Mouse (Mus musculus) kidney, embryonic 16.5 days (tissue): Measurements from ENCODE around the gene Aff2. TPM values are rescaled to one million over a fixed set of nuclear protein-coding genes. Genes with fewer than 3 reads are reported as not detected.

Source experiments
- ATAC-seq: fragments of 200-750 bp; cut with Nextera tagmentation; 2 replicates; pipeline ENCODE4 v1.8.0; 2017; ENCODE audit warnings: moderate TSS enrichment; ENCODE audit not compliant: low FRiP score, low TSS enrichment
- H3K27ac ChIP-seq: fragments of 300-500 bp; sonication (generic); 2 replicates; pipeline ENCODE4 v1.5.1; 2014; ENCODE audit warnings: low read length
- H3K27me3 ChIP-seq: fragments of 300-500 bp; sonication (generic); 2 replicates; pipeline ENCODE4 v1.6.1; 2014; ENCODE audit warnings: low read length, control low read depth, mixed read lengths; ENCODE audit not compliant: insufficient read depth
- H3K36me3 ChIP-seq: fragments of 300-500 bp; sonication (generic); 2 replicates; pipeline ENCODE4 v1.6.1; 2014; ENCODE audit warnings: low read length, control low read depth, mixed read lengths; ENCODE audit not compliant: insufficient read depth
- H3K4me1 ChIP-seq: fragments of 300-500 bp; sonication (generic); 2 replicates; pipeline ENCODE4 v1.6.1; 2014; ENCODE audit warnings: low read length, control low read depth, mixed read lengths; ENCODE audit not compliant: insufficient read depth
- H3K4me2 ChIP-seq: fragments of 300-500 bp; sonication (generic); replicated peaks from 2 replicates; pipeline ENCODE4 v1.6.1; 2014; ENCODE audit warnings: low read depth, low read length
- H3K4me3 ChIP-seq: fragments of 300-500 bp; sonication (generic); 2 replicates; pipeline ENCODE4 v1.5.1; 2014; ENCODE audit warnings: mild to moderate bottlenecking, low read length
- H3K9ac ChIP-seq: fragments of 300-500 bp; sonication (generic); replicated peaks from 2 replicates; pipeline ENCODE4 v1.6.1; 2014; ENCODE audit warnings: low read length
- H3K9me3 ChIP-seq: fragments of 300-500 bp; sonication (generic); 2 replicates; pipeline ENCODE4 v1.6.1; 2016; ENCODE audit warnings: low read length, control low read depth
- WGBS: fragments of 180-500 bp; shearing (Covaris S2); extraction: QIAGEN DNeasy Blood & Tissue Kit; methylation state at CpG from one replicate; pipeline ENCODE4 v1.1.7; 2014; 5-methylcytosine and 5-hydroxymethylcytosine counted together
- polyA plus RNA-seq: library from polyadenylated mRNA; unstranded; fragments of >200 nt; fragmentation: Nextera tagmentation; extraction: Ambion mirVana; gene quantifications from 2 replicates; pipeline ENCODE4 v1.2.1, GENCODE M21; 2015

Aff2 gene
- polyA plus RNA-seq, 1 experiment from 2014 or later = 0.91 TPM

GRCm38 (mm10) chrX:69675691-69676090 is 315.6 kb downstream of the Aff2 start:
- Histone ChIP-seq H3K27ac (no peak overlapping the region), H3K4me2 (no peak overlapping the region), H3K36me3 (no peaks in the 10 kb centered on the region), H3K4me1 (no peaks in the 10 kb centered on the region), H3K9me3 (no peaks in the 10 kb centered on the region), H3K4me3 (no peak overlapping the region), H3K9ac (no peak overlapping the region), H3K27me3 (no peaks in the 10 kb centered on the region)
- no peak for ATAC-seq
- 88% methylated on average over 1 of the region's 1 CpGs for WGBS

GRCm38 (mm10) chrX:69698840-69699239 is 338.7 kb downstream of the Aff2 start:
- WGBS = 65% methylated on average over 4 of the region's 4 CpGs
- no peak overlapping the region for H3K4me2 ChIP-seq
- ATAC-seq = no peak
- no peaks in the 10 kb centered on the region for H3K4me1 ChIP-seq
- no peaks in the 10 kb centered on the region for H3K36me3 ChIP-seq
- no peaks in the 10 kb centered on the region for H3K27me3 ChIP-seq
- no peak overlapping the region for H3K4me3 ChIP-seq
- H3K9me3 ChIP-seq = no peaks in the 10 kb centered on the region
- H3K27ac ChIP-seq = no peak overlapping the region
- no peak overlapping the region for H3K9ac ChIP-seq

GRCm38 (mm10) chrX:69738972-69739371 is 378.9 kb downstream of the Aff2 start:
- no peaks in the 10 kb centered on the region for H3K4me1 ChIP-seq
- no peaks in the 10 kb centered on the region for H3K27me3 ChIP-seq
- H3K36me3 ChIP-seq = no peaks in the 10 kb centered on the region
- no peak overlapping the region for H3K9ac ChIP-seq
- H3K4me2 ChIP-seq = no peak overlapping the region
- 50% methylated on average over 3 of the region's 3 CpGs for WGBS
- no peaks in the 10 kb centered on the region for H3K9me3 ChIP-seq
- no peak for ATAC-seq
- H3K27ac ChIP-seq = no peak overlapping the region
- H3K4me3 ChIP-seq = no peak overlapping the region

- Histone ChIP-seq H3K9me3 (no peaks in the 10 kb centered on the region), H3K9ac (no peak overlapping the region), H3K27ac (no peak overlapping the region), H3K27me3 (no peaks in the 10 kb centered on the region; the same call in 1 of the 2 replicates), H3K36me3 (no peaks in the 10 kb centered on the region), H3K4me1 (no peaks in the 10 kb centered on the region), H3K4me2 (no peak overlapping the region), H3K4me3 (no peak overlapping the region)
- WGBS = 62% methylated on average over 3 of the region's 3 CpGs
- no peak for ATAC-seq
These were observed 385.0 kb downstream of the Aff2 start for GRCm38 (mm10) chrX:69744962-69745597.

- Histone ChIP-seq H3K27ac (no peak overlapping the region), H3K4me1 (no peaks in the 10 kb centered on the region), H3K9me3 (no peaks in the 10 kb centered on the region), H3K27me3 (no peaks in the 10 kb centered on the region; the same call in 1 of the 2 replicates), H3K36me3 (no peaks in the 10 kb centered on the region), H3K4me3 (no peak overlapping the region), H3K9ac (no peak overlapping the region), H3K4me2 (no peak overlapping the region)
- 88% methylated on average over 2 of the region's 2 CpGs for WGBS
- no peak for ATAC-seq
These were observed 441.9 kb downstream of the Aff2 start for GRCm38 (mm10) chrX:69801890-69802439.

- no peak for ATAC-seq
- Histone ChIP-seq H3K4me3 (no peak overlapping the region), H3K4me2 (no peak overlapping the region), H3K27me3 (no peaks in the 10 kb centered on the region; the same call in 1 of the 2 replicates), H3K4me1 (no peaks in the 10 kb centered on the region), H3K27ac (no peak overlapping the region), H3K9ac (no peak overlapping the region), H3K9me3 (no peaks in the 10 kb centered on the region), H3K36me3 (no peaks in the 10 kb centered on the region)
- 85% methylated on average over 3 of the region's 3 CpGs for WGBS
These were observed 442.4 kb downstream of the Aff2 start for GRCm38 (mm10) chrX:69802481-69802880.

- H3K4me3 ChIP-seq = no peak overlapping the region
- no peaks in the 10 kb centered on the region for H3K4me1 ChIP-seq
- no peaks in the 10 kb centered on the region for H3K27me3 ChIP-seq
- ATAC-seq = no peak
- WGBS = 89% methylated on average over 4 of the region's 4 CpGs
- no peaks in the 10 kb centered on the region for H3K36me3 ChIP-seq
- H3K9me3 ChIP-seq = no peaks in the 10 kb centered on the region
- no peak overlapping the region for H3K4me2 ChIP-seq
- H3K9ac ChIP-seq = no peak overlapping the region
- H3K27ac ChIP-seq = no peak overlapping the region
These were observed 451.7 kb downstream of the Aff2 start for GRCm38 (mm10) chrX:69811798-69812197.

GRCm38 (mm10) chrX:69815054-69815453 is 455.0 kb downstream of the Aff2 start:
- Histone ChIP-seq H3K9me3 (no peaks in the 10 kb centered on the region), H3K27me3 (no peaks in the 10 kb centered on the region), H3K9ac (no peak overlapping the region), H3K27ac (no peak overlapping the region), H3K4me2 (no peak overlapping the region), H3K36me3 (no peaks in the 10 kb centered on the region), H3K4me1 (no peaks in the 10 kb centered on the region), H3K4me3 (no peak overlapping the region)
- no peak for ATAC-seq
- WGBS = 78% methylated on average over 2 of the region's 2 CpGs

- H3K27me3 ChIP-seq = no peaks in the 10 kb centered on the region
- 89% methylated on average over 3 of the region's 3 CpGs for WGBS
- H3K9me3 ChIP-seq = no peaks in the 10 kb centered on the region
- no peaks in the 10 kb centered on the region for H3K4me1 ChIP-seq
- no peak overlapping the region for H3K4me3 ChIP-seq
- no peaks in the 10 kb centered on the region for H3K36me3 ChIP-seq
- H3K4me2 ChIP-seq = no peak overlapping the region
- H3K9ac ChIP-seq = no peak overlapping the region
- no peak for ATAC-seq
- no peak overlapping the region for H3K27ac ChIP-seq
These were observed 457.6 kb downstream of the Aff2 start for GRCm38 (mm10) chrX:69817679-69818078.

GRCm38 (mm10) chrX:69818188-69818587 is 458.1 kb downstream of the Aff2 start:
- Histone ChIP-seq H3K36me3 (no peaks in the 10 kb centered on the region), H3K4me1 (no peaks in the 10 kb centered on the region), H3K4me3 (no peak overlapping the region), H3K27ac (no peak overlapping the region), H3K9ac (no peak overlapping the region), H3K4me2 (no peak overlapping the region), H3K27me3 (no peaks in the 10 kb centered on the region), H3K9me3 (no peaks in the 10 kb centered on the region)
- 68% methylated on average over 5 of the region's 5 CpGs for WGBS
- ATAC-seq = no peak
